ENCODE assay signal across 31 mouse cellular contexts in the genomic region with DNA sequence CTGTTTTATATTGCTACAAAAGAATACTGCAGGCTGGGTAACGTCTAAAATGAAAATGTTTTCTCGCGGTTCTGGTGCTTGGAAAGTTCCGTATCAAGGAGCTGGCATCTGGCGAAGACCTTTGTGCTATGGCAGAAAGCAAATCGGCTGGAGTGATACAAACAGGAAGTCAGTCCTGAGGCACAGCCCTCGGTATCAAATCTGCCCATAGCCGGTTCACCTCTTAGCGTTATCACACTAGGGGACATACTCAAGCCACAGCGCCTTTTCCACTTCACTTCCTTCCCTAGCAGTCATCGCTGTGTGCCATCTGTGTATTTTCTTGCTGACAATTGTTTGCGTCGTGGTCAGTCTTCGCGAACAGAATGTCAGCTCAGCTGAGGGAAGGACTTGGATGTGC. TPM values are rescaled to one million over a fixed set of nuclear protein-coding genes. Genes with fewer than 3 reads are reported as not detected.
DNase-seq lines count a peak whose midpoint lies in the region; ATAC-seq lines count a peak whose summit lies in the region.
"Had no signal": no experiment of that assay in that cellular context is flagged by ENCODE, and none has a peak within 500 bp of the region (broad histone marks: within the 10 kb centered on the region; RNA-seq: fewer than 3 reads in every experiment).

No protein-coding gene starts in this region.

- WGBS in heart, embryonic 13.5 days: 53% methylated on average over 15 of the region's 15 CpGs
- WGBS in liver, embryonic 11.5 days: 40% methylated on average over 15 of the region's 15 CpGs

- intact Hi-C loops in heart, postnatal 36 days (cut with DNase I): no loop called here
- intact Hi-C loops in left cerebral cortex, postnatal 4 days (cut with DNase I): no loop called here

- H3K4me3 ChIP-seq in heart, embryonic 13.5 days: no peak overlapping the region
- H3K4me3 ChIP-seq in liver, embryonic 11.5 days (ENCODE audit: low read depth, low read length): no peak overlapping the region
- H3K4me3 ChIP-seq: embryonic facial prominence, embryonic 13.5 days; erythroblast, embryonic 14.5 days; forebrain, embryonic 12.5 days; gastrocnemius, adult 2 months; hindbrain, embryonic 10.5 days; limb, embryonic 13.5 days; midbrain, embryonic 15.5 days; neural tube, embryonic 13.5 days had no signal

- no peak for ATAC-seq in heart, embryonic 13.5 days (ENCODE audit: extremely low read depth, insufficient number of reproducible peaks, low FRiP score, low TSS enrichment)
- peak; percentile 45; the same call in 1 of the 2 replicates for ATAC-seq in liver, embryonic 11.5 days (replicated peaks; ENCODE audit: low FRiP score)
- peak; percentile 31; the same call in 1 of the 2 replicates for ATAC-seq in megakaryocyte, adult 5-6 weeks (ENCODE audit: poor library complexity, severe bottlenecking)
- ATAC-seq: hindbrain, postnatal 0 days; intestine, embryonic 16.5 days; midbrain, embryonic 15.5 days had no signal

- no peaks in the 10 kb centered on the region for H3K9me3 ChIP-seq in heart, embryonic 13.5 days
- H3K9me3 ChIP-seq in liver, embryonic 11.5 days (ENCODE audit: control insufficient read depth, low read length): no peaks in the 10 kb centered on the region
- H3K9me3 ChIP-seq: forebrain, embryonic 12.5 days; hindbrain, embryonic 10.5 days; limb, embryonic 13.5 days; midbrain, embryonic 15.5 days; neural tube, embryonic 13.5 days had no signal

- no peak overlapping the region for H3K9ac ChIP-seq in heart, embryonic 13.5 days
- H3K9ac ChIP-seq in liver, embryonic 11.5 days (ENCODE audit: low read depth, low read length): no peak overlapping the region
- H3K9ac ChIP-seq: embryonic facial prominence, embryonic 13.5 days; forebrain, embryonic 12.5 days; limb, embryonic 13.5 days; midbrain, embryonic 15.5 days; neural tube, embryonic 13.5 days had no signal

- 0 out of 2 replicates have a peak, but pooled peaks cover under 1% of the 10 kb centered on the region for H3K27me3 ChIP-seq in heart, embryonic 13.5 days (replicated peaks)
- no peaks in the 10 kb centered on the region for H3K27me3 ChIP-seq in liver, embryonic 11.5 days (replicated peaks; ENCODE audit: control insufficient read depth, insufficient read depth, low read length)
- H3K27me3 ChIP-seq: embryonic facial prominence, embryonic 13.5 days; forebrain, embryonic 12.5 days; limb, embryonic 13.5 days; midbrain, embryonic 15.5 days; neural tube, embryonic 13.5 days had no signal

- no peak for DNase-seq in heart, postnatal 36 days
- peak; percentile 84 for DNase-seq in MEL-GATA-1-ER (ENCODE audit: extremely low read depth, low read depth)
- no peak for DNase-seq in liver, embryonic 11.5 days (ENCODE audit: low spot score)
- DNase-seq in kidney, adult 9 months: no peak
- no peak for DNase-seq in left cerebral cortex, postnatal 4 days
- no peak for DNase-seq in thymus, postnatal 10 days (ENCODE audit: low spot score in 2 of 2)
- DNase-seq: adrenal gland, adult 2 months; cerebellum, adult 18-20 months; cerebellum, postnatal 14 days; layer of hippocampus, postnatal 36 days; lung, adult 2 months; retina, postnatal 1 day; right cerebral cortex, postnatal 25 days had no signal

- H3K27ac ChIP-seq in heart, embryonic 13.5 days (replicated peaks): no peak overlapping the region
- no peak overlapping the region for H3K27ac ChIP-seq in liver, embryonic 11.5 days (ENCODE audit: low read depth, low read length)
- H3K27ac ChIP-seq: embryonic facial prominence, embryonic 13.5 days; forebrain, embryonic 12.5 days; gastrocnemius, adult 2 months; hindbrain, embryonic 10.5 days; hindbrain, postnatal 0 days; limb, embryonic 13.5 days; midbrain, embryonic 15.5 days; neural tube, embryonic 13.5 days had no signal

- H3K36me3 ChIP-seq in heart, embryonic 13.5 days: no peaks in the 10 kb centered on the region
- H3K36me3 ChIP-seq in liver, embryonic 11.5 days (ENCODE audit: control insufficient read depth, insufficient read depth, low read length): no peaks in the 10 kb centered on the region
- H3K36me3 ChIP-seq: embryonic facial prominence, embryonic 13.5 days; forebrain, embryonic 12.5 days; hindbrain, embryonic 10.5 days; limb, embryonic 13.5 days; midbrain, embryonic 15.5 days; neural tube, embryonic 13.5 days had no signal

- peaks cover 12% of the 10 kb centered on the region for H3K4me1 ChIP-seq in heart, embryonic 13.5 days
- peaks cover 4% of the 10 kb centered on the region; the same call in 1 of the 2 replicates for H3K4me1 ChIP-seq in liver, embryonic 11.5 days (replicated peaks; ENCODE audit: control insufficient read depth, insufficient read depth, low read length)
- H3K4me1 ChIP-seq: embryonic facial prominence, embryonic 13.5 days; hindbrain, embryonic 10.5 days; limb, embryonic 13.5 days; midbrain, embryonic 15.5 days; neural tube, embryonic 13.5 days had no signal

- peak overlapping the region; percentile 56 for H3K4me2 ChIP-seq in heart, embryonic 13.5 days
- H3K4me2 ChIP-seq in liver, embryonic 11.5 days: peak overlapping the region; percentile 45
- H3K4me2 ChIP-seq: embryonic facial prominence, embryonic 13.5 days; forebrain, embryonic 12.5 days; limb, embryonic 13.5 days; midbrain, embryonic 15.5 days; neural tube, embryonic 13.5 days had no signal

RNA-seq across cellular contexts. Expression of a gene that starts 12.5 kb away (rescaled TPM):
- not detected in 2 replicates for polyA plus RNA-seq in heart, embryonic 13.5 days (2015; fragmentation: Nextera tagmentation; extraction: Ambion mirVana)
- total RNA-seq in heart, postnatal 36 days (2021): not detected
- not detected in 2 replicates for polyA plus RNA-seq in liver, embryonic 11.5 days (2014; fragmentation: Nextera tagmentation; extraction: Ambion mirVana)
- not detected in 2 replicates for total RNA-seq in megakaryocyte, adult 5-6 weeks (2015)
- 0.26 TPM in 1 of 2 replicates, not detected in the other for total RNA-seq in megakaryocyte, adult 5-6 weeks (2017)
- total RNA-seq in left cerebral cortex, postnatal 4 days (2021): not detected
- total RNA-seq: adrenal gland, adult 2 months; gastrocnemius, adult 2 months; hindbrain, postnatal 0 days; layer of hippocampus, adult 8-10 months; layer of hippocampus, postnatal 36 days; left cerebral cortex, postnatal 10 days had no signal
- polyA plus RNA-seq: adrenal gland, adult 2 months; embryonic facial prominence, embryonic 13.5 days; erythroblast, embryonic 14.5 days; forebrain, embryonic 12.5 days; frontal cortex, adult 2 months; gonadal fat pad, adult 2 months; hindbrain, embryonic 10.5 days; hindbrain, postnatal 0 days; intestine, embryonic 16.5 days; kidney, embryonic 14.5 days; limb, embryonic 13.5 days; midbrain, embryonic 15.5 days; neural tube, embryonic 13.5 days had no signal

RNA-seq across cellular contexts. Expression of a gene that starts 15.8 kb away (rescaled TPM):
- polyA plus RNA-seq in heart, embryonic 13.5 days (2015; fragmentation: Nextera tagmentation; extraction: Ambion mirVana): 0.17 TPM in 1 of 2 replicates, not detected in the other
- not detected for total RNA-seq in heart, postnatal 36 days (2021)
- polyA plus RNA-seq in liver, embryonic 11.5 days (2014; fragmentation: Nextera tagmentation; extraction: Ambion mirVana): not detected in 2 replicates
- total RNA-seq in megakaryocyte, adult 5-6 weeks (2015): not detected in 2 replicates
- total RNA-seq in megakaryocyte, adult 5-6 weeks (2017): not detected in 2 replicates
- under 1 TPM in 1 of 2 experiments, not detected in 1; 0.14 TPM for total RNA-seq in left cerebral cortex, postnatal 4 days (2021)
- total RNA-seq: adrenal gland, adult 2 months; gastrocnemius, adult 2 months; hindbrain, postnatal 0 days; layer of hippocampus, postnatal 36 days had no signal
- polyA plus RNA-seq: adrenal gland, adult 2 months; erythroblast, embryonic 14.5 days; forebrain, embryonic 12.5 days; gonadal fat pad, adult 2 months; hindbrain, embryonic 10.5 days; kidney, embryonic 14.5 days; limb, embryonic 13.5 days; lung, adult 2 months; midbrain, embryonic 15.5 days; neural tube, embryonic 13.5 days; spleen, adult 2 months had no signal

RNA-seq across cellular contexts. Expression of a gene that starts 18.8 kb away (rescaled TPM):
- 0.10 and 0.27 TPM in 2 replicates for polyA plus RNA-seq in heart, embryonic 13.5 days (2015; fragmentation: Nextera tagmentation; extraction: Ambion mirVana)
- not detected for total RNA-seq in heart, postnatal 36 days (2021)
- polyA plus RNA-seq in liver, embryonic 11.5 days (2014; fragmentation: Nextera tagmentation; extraction: Ambion mirVana): 0.34 and 0.56 TPM in 2 replicates
- total RNA-seq in megakaryocyte, adult 5-6 weeks (2015): 0.23 and 0.27 TPM in 2 replicates
- total RNA-seq in megakaryocyte, adult 5-6 weeks (2017): 0.22 and 0.41 TPM in 2 replicates
- 1 to 10 TPM; 2.6 to 4.0 TPM for total RNA-seq in left cerebral cortex, postnatal 4 days (2021)
- total RNA-seq: gastrocnemius, adult 2 months had no signal
- polyA plus RNA-seq: erythroblast, embryonic 14.5 days; spleen, adult 2 months had no signal
